Mouse (Mus musculus): Measurements from ENCODE around the gene Myocos.

Gene Myocos

GRCm38 (mm10) chr1:162615511-162615910 lies 42.5 kb downstream of the Myocos start:
- DNase-seq (ENCODE audit: low spot score in 2 of 2) = no peak

DNA sequence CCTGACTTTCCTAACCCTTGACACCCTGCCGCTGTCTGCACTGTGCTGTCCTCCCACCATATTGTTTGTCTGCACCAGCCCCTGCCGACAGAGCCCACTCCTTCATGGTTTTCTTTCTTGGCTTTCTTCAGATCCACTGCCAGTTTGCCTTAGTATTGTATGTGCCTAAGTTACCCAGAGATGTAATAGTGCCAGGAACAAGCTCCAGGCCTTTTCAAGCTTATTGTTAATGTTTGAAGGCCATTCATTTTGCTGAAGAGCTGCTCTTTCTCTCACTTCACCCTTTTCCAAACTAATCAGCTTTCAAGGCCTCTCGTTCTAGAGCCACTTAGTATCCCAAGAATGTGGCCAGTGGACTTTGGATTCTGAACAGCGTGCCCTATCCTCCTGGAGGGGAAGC lies 46.8 kb downstream of the Myocos start:
- no peak for DNase-seq (ENCODE audit: low spot score in 2 of 2)

DNA sequence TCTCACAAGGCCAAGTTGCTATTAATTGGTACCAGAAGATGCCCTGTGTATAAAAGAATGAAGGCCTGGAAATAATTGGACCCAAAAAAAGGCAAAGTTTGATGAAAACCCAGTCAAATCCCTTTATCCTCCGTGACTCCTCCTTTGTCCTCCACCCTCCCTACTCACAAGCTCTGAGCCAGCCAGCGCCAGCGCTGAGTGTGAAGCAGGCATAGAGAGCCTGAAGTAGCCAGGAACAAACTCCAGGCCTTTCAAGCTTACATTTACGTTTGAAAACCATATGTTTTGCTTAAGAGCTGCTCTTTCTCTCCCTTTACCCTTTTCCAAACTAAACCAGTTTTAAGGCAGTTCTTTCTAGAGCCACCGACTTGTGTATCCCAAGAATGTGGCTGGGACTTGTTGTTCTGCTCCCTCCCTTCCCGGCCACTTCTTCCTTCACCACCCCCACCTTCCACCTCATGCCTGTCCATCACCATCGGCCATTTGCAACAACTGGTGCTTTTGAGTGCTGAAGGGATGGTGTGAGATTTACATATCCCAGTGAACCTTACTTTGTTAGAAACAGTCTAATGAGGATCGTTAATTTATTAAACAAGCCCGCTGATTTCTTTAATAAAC lies 48.3 kb downstream of the Myocos start:
- DNase-seq (ENCODE audit: low spot score in 2 of 2) = no peak

DNA sequence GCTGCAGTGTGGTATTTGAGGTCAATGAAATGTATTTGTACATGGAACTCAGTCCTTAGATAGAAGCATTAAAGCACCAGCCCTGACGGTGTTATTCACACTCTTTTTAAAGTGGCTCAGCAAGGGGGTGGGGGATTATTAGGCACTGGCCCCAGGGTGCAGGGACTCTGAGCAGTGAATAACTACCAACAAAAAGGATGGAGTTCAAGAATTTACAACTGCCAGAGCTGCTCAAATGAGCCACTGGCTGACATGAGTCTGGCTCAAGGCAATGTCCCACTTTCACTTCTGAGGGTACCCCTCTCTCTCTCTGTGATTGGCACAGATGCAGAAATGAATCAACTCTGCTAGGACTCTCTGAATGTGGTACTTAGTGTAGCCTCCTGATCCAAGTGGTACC lies 49.9 kb downstream of the Myocos start:
- no peak for DNase-seq (ENCODE audit: low spot score in 2 of 2)

GRCm38 (mm10) chr1:162601288-162601687 lies 56.7 kb downstream of the Myocos start:
- no peak for DNase-seq (ENCODE audit: low spot score in 2 of 2)

DNA sequence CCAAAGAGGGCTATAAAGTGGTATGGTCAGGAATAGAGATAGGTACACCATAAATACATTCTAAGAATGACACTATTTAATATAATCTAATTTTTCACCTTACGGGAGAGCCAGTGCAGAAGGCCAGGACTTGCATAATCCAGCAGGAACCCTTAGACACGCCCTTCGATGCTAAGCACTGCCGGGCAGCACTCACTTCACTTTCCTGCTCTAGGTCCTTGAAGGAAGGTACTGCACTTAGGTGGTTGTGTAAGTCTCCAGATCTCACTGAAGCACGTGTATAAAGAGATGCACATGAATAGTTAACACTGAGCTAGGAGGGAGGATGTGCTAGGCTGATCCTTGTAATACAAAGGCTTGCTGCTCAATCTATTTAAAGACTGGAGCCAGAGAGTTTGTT lies 58.4 kb downstream of the Myocos start:
- no peak for DNase-seq (ENCODE audit: low spot score in 2 of 2)

DNA sequence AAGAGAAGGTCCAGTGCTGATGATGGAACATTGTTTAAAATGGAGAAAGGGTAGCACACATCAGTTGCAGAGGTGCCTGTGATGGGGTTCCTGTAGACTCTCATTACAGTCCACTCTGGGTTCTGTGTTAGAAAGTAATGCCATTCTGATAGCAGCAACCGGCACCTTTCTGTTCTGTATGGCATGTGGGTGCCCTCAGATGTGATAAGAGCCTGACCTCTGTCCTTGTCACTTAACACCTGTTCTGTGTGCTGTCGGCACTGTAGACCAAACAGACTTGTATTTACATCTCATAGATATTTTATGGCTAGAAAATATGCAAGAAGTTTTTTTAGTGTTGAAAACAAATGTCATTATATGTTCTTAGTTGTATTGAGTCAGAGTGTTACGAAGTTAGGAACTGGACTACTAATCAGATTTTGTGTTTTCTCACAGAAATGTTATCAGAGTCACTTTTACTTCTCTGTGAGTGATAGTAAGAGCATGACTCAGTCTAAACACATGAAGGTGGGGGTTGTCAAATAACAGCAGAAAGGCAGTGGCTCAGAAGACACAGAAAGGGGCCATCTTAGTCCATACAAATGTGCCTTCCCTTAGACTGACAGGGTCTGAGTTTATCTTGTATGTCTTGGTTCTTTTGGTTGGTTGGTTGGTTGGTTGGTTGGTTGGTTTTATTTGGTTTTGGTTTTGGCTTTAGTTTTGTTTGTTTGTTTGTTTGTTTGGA lies 60.5 kb downstream of the Myocos start:
- no peak for DNase-seq (ENCODE audit: low spot score in 2 of 2)

Measured in urinary bladder, adult 18-20 months (tissue).